Mouse (Mus musculus) lung, embryonic 14.5 days (tissue): ENCODE data around the gene Ppp4r1. TPM values are rescaled to one million over a fixed set of nuclear protein-coding genes. Genes with fewer than 3 reads are reported as not detected.

ENCODE experiments used
- ATAC-seq: fragments of 200-750 bp; cut with Nextera tagmentation; 2 replicates; pipeline ENCODE4 v1.8.0; 2017; ENCODE audit warnings: mild to moderate bottlenecking, moderate TSS enrichment, moderate library complexity; ENCODE audit not compliant: insufficient read depth
- DNase-seq: peaks from one replicate; pipeline ENCODE4 v3.0.0-alpha.2; 2015
- H3K27ac ChIP-seq: fragments of 300-500 bp; sonication (generic); 2 replicates; pipeline ENCODE4 v1.5.1; 2014; ENCODE audit warnings: low read depth, mild to moderate bottlenecking, moderate library complexity
- H3K27me3 ChIP-seq: fragments of 300-500 bp; sonication (generic); 2 replicates; pipeline ENCODE4 v1.6.1; 2014; ENCODE audit warnings: low read length, control low read depth; ENCODE audit not compliant: insufficient read depth
- H3K36me3 ChIP-seq: fragments of 300-500 bp; sonication (generic); 2 replicates; pipeline ENCODE4 v1.6.1; 2014; ENCODE audit warnings: control low read depth; ENCODE audit not compliant: insufficient read depth
- H3K4me1 ChIP-seq: fragments of 300-500 bp; sonication (generic); 2 replicates; pipeline ENCODE4 v1.6.1; 2014; ENCODE audit warnings: antibody characterized with exemption, control low read depth; ENCODE audit not compliant: insufficient read depth
- H3K4me2 ChIP-seq: fragments of 300-500 bp; sonication (generic); 2 replicates; pipeline ENCODE4 v1.6.1; 2014; ENCODE audit warnings: mild to moderate bottlenecking
- H3K4me3 ChIP-seq: fragments of 300-500 bp; sonication (generic); 2 replicates; pipeline ENCODE4 v1.5.1; 2014; ENCODE audit warnings: low read depth, low read length
- H3K9ac ChIP-seq: fragments of 300-500 bp; sonication (generic); 2 replicates; pipeline ENCODE4 v1.6.1; 2014
- H3K9me3 ChIP-seq: fragments of 300-500 bp; sonication (generic); 2 replicates; pipeline ENCODE4 v1.6.1; 2016; ENCODE audit warnings: low read depth, low read length, control low read depth
- CTCF ChIP-seq: IDR thresholded peaks from 2 replicates; pipeline ENCODE4 v1.5.1; 2016; ENCODE audit warnings: antibody characterized with exemption, low read depth
- WGBS: fragments of 180-500 bp; shearing (Covaris S2); extraction: QIAGEN DNeasy Blood & Tissue Kit; methylation state at CpG from one replicate; pipeline ENCODE4 v1.1.7; 2014; 5-methylcytosine and 5-hydroxymethylcytosine counted together
- polyA plus RNA-seq: library from polyadenylated mRNA; unstranded; fragments of >200 nt; fragmentation: Nextera tagmentation; extraction: Ambion mirVana; gene quantifications from 2 replicates; pipeline ENCODE4 v1.2.1, GENCODE M21; 2014

Gene Ppp4r1
- polyA plus RNA-seq, 1 experiment from 2014 or later = 50.6 TPM

DNA sequence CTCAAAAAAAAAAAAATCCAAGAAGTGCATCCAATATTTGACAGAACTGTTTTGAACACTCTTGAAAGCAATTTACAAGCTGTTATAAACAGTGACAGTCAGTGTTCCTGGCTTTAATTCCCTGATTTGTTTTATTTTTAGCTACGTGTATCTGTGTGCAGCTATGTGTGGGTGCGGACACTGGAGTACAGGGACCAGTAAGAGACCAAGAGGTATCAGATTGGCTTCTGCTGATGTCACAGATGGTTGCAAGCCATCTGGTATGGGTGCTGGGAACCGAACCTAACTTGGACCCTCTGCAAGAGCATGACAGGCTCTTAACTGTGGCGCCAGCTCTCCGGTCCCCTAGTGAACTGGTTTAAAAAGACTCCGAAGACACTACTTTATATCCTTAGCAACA, 29.2 kb upstream of the Ppp4r1 start:
- no peak overlapping the region for H3K9ac ChIP-seq
- no peaks in the 10 kb centered on the region for H3K9me3 ChIP-seq
- no peaks in the 10 kb centered on the region for H3K36me3 ChIP-seq
- ATAC-seq (no peak), DNase-seq (no peak)
- H3K27ac ChIP-seq = no peak overlapping the region
- H3K4me2 ChIP-seq = no peak overlapping the region
- no peak for TF ChIP-seq CTCF
- no peaks in the 10 kb centered on the region for H3K4me1 ChIP-seq
- no peaks in the 10 kb centered on the region for H3K27me3 ChIP-seq
- H3K4me3 ChIP-seq = no peak overlapping the region
- WGBS = 93% methylated on average over 6 of the region's 6 CpGs

GRCm38 (mm10) chr17:65755857-65756256, 26.5 kb upstream of the Ppp4r1 start:
- no peaks in the 10 kb centered on the region for H3K27me3 ChIP-seq
- H3K27ac ChIP-seq = no peak overlapping the region
- no peak for TF ChIP-seq CTCF
- no peaks in the 10 kb centered on the region for H3K9me3 ChIP-seq
- DNase-seq (no peak), ATAC-seq (no peak)
- WGBS = 88% methylated on average over 3 of the region's 3 CpGs
- H3K9ac ChIP-seq = no peak overlapping the region
- no peaks in the 10 kb centered on the region for H3K4me1 ChIP-seq
- H3K4me2 ChIP-seq = no peak overlapping the region
- H3K36me3 ChIP-seq = no peaks in the 10 kb centered on the region
- H3K4me3 ChIP-seq = no peak overlapping the region

GRCm38 (mm10) chr17:65757150-65757549, 25.2 kb upstream of the Ppp4r1 start:
- Histone ChIP-seq H3K4me2 (no peak overlapping the region), H3K27me3 (no peaks in the 10 kb centered on the region), H3K4me1 (no peaks in the 10 kb centered on the region), H3K4me3 (no peak overlapping the region), H3K36me3 (no peaks in the 10 kb centered on the region), H3K27ac (no peak overlapping the region), H3K9ac (no peak overlapping the region), H3K9me3 (no peaks in the 10 kb centered on the region)
- WGBS = 72% methylated on average over 6 of the region's 6 CpGs
- ATAC-seq (no peak), DNase-seq (no peak)
- TF ChIP-seq CTCF = no peak

DNA sequence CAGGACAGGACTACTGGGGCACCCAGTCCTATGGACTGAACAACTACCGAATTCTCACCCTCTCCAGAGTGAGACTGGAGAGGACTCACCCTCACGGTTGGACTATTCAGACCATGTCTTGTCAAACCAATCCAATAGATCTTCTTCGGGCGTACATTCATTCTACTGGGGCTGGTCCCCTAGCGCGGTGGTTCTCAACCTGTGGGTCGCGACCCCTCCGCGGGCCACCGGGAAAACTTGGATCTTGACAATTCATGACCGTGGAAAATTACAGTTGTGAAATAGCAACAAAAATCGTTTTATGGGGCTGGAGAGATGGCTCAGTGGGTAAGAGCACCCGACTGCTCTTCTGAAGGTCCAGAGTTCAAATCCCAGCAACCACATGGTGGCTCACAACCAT, 19.2 kb upstream of the Ppp4r1 start:
- Histone ChIP-seq H3K4me2 (no peak overlapping the region), H3K4me3 (no peak overlapping the region), H3K9me3 (no peaks in the 10 kb centered on the region), H3K4me1 (no peaks in the 10 kb centered on the region), H3K36me3 (no peaks in the 10 kb centered on the region), H3K27me3 (no peaks in the 10 kb centered on the region), H3K27ac (no peak overlapping the region), H3K9ac (no peak overlapping the region)
- no peak for DNase-seq
- ATAC-seq = no peak
- TF ChIP-seq CTCF = no peak
- 94% methylated on average over 14 of the region's 14 CpGs for WGBS

DNA sequence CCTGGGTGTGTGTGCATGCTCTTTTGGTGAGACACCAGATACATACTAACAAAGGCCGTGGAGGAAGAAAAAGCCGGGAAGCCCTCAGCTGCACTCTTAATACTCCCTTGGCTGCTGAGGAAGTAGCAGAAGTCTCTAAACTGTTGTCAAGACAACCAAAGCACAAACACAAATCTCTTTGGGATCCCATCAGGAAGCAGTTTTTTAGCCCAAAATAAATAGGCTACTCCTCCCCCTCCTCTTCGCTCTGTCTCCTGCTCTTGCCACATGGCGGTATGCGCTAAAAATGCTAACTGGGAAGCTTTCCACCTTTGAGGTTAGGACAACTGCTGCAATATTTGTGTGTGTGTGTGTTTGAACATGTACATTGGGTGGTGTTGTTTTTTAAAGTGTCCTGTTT, 13.9 kb upstream of the Ppp4r1 start:
- H3K4me2 ChIP-seq = no peak overlapping the region
- H3K36me3 ChIP-seq = no peaks in the 10 kb centered on the region
- H3K27ac ChIP-seq = no peak overlapping the region
- 61% methylated on average over 5 of the region's 5 CpGs for WGBS
- H3K9me3 ChIP-seq = no peaks in the 10 kb centered on the region
- no peak for ATAC-seq
- peak; percentile 54 for DNase-seq
- H3K9ac ChIP-seq = no peak overlapping the region
- H3K4me1 ChIP-seq = peaks cover 7% of the 10 kb centered on the region; the same call in 1 of the 2 replicates
- H3K27me3 ChIP-seq = no peaks in the 10 kb centered on the region
- no peak overlapping the region for H3K4me3 ChIP-seq
- TF ChIP-seq CTCF = no peak

DNA sequence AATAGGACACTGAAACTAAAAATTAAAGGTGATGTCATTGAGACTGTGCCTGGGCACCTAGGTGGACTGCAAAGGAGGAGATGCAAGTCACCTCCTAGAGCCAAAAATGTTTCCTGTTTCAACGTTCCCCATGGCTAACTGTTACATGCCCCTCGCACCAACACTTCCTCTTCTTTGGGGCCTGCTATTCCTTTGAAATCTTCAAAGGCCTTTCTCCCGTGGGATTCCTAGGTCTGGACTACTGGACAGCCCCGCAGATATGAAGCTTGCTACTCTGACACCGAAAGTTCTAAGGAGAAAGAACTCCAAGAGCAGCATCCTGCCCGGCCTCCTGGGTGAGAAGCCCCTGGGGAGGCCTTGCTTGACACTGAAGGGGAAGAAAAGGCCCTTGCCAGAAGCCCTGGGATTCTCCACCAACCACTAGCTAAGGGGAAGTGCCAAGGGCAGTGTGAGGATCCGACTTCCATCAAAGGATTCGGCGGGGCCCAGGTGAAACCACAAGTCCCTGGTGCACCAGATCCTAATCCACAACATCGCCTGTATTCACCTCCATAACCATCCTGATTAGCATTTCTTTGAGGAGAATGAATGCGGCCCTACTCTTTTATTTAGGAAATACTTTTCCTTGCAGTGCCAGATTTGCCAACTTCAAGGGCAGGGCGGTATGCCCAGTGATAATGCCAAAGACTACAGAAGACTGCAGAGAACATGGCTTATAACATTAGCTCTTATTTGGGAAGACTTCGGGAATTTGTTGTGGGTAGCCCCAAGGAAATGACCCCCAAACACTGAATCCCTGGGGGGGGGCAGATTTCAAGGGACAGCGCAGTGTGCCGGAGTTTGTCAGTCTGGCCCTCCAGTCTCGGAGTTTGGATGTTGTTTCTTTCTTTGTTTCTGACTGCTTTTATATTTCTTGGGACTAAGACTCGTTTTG, 11.1 kb upstream of the Ppp4r1 start:
- Histone ChIP-seq H3K36me3 (no peaks in the 10 kb centered on the region), H3K9me3 (no peaks in the 10 kb centered on the region), H3K9ac (peak overlapping the region; percentile 74), H3K27me3 (no peaks in the 10 kb centered on the region), H3K4me3 (peak overlapping the region; percentile 70), H3K27ac (no peak overlapping the region), H3K4me2 (peak overlapping the region; percentile 90), H3K4me1 (peaks cover 7% of the 10 kb centered on the region; the same call in 1 of the 2 replicates)
- ATAC-seq (no peak), DNase-seq (peak; percentile 28)
- 26% methylated on average over 17 of the region's 17 CpGs for WGBS
- no peak for TF ChIP-seq CTCF
